Mouse (Mus musculus): Measurements from ENCODE around the gene F11r. TPM values are rescaled to one million over a fixed set of nuclear protein-coding genes. Genes with fewer than 3 reads are reported as not detected.

F11r gene
- polyA plus RNA-seq, 1 experiment from 2014 or later = 73.3 TPM

- peak; percentile 84 for ATAC-seq (ENCODE audit: insufficient number of reproducible peaks, low FRiP score, low TSS enrichment, low read depth)
- peak overlapping the region; percentile 76 for H3K4me2 ChIP-seq (replicated peaks)
- H3K4me1 ChIP-seq = peaks cover 4% of the 10 kb centered on the region; the same call in 1 of the 2 replicates
- H3K4me3 ChIP-seq (replicated peaks) = peak overlapping the region; percentile 70
- H3K36me3 ChIP-seq = no peaks in the 10 kb centered on the region
- WGBS = under 1% methylated on average over 14 of the region's 14 CpGs
- H3K27me3 ChIP-seq = no peaks in the 10 kb centered on the region
- peak overlapping the region; percentile 98 for H3K27ac ChIP-seq (replicated peaks)
- no peaks in the 10 kb centered on the region for H3K9me3 ChIP-seq (replicated peaks)
- H3K9ac ChIP-seq = no peak overlapping the region
Measured at GRCm38 (mm10) chr1:171502388-171503249, 65.3 kb downstream of the F11r start.

GRCm38 (mm10) chr1:171503250-171503591 lies 65.9 kb downstream of the F11r start, which contains the start of gene Alyref2:
TSS of gene Alyref2 (plus strand) at chr1:171503478.
- H3K36me3 ChIP-seq = no peaks in the 10 kb centered on the region
- H3K27me3 ChIP-seq = no peaks in the 10 kb centered on the region
- H3K4me2 ChIP-seq (replicated peaks) = peak within 1 kb of the TSS; percentile 76
- peak; percentile 86 for ATAC-seq (ENCODE audit: insufficient number of reproducible peaks, low FRiP score, low TSS enrichment, low read depth)
- H3K4me1 ChIP-seq = peaks cover 4% of the 10 kb centered on the region; the same call in 1 of the 2 replicates
- peak within 1 kb of the TSS; percentile 70 for H3K4me3 ChIP-seq (replicated peaks)
- under 1% methylated on average over 19 of the region's 19 CpGs for WGBS
- peak within 1 kb of the TSS; percentile 74 for H3K9ac ChIP-seq
- no peaks in the 10 kb centered on the region for H3K9me3 ChIP-seq (replicated peaks)
- H3K27ac ChIP-seq (replicated peaks) = peak within 1 kb of the TSS; percentile 98

GRCm38 (mm10) chr1:171503592-171504291 lies 66.4 kb downstream of the F11r start:
- H3K27me3 ChIP-seq = no peaks in the 10 kb centered on the region
- H3K36me3 ChIP-seq = no peaks in the 10 kb centered on the region
- under 1% methylated on average over 53 of the region's 53 CpGs for WGBS
- ATAC-seq (ENCODE audit: insufficient number of reproducible peaks, low FRiP score, low TSS enrichment, low read depth) = peak; percentile 44
- no peaks in the 10 kb centered on the region for H3K9me3 ChIP-seq (replicated peaks)
- peak overlapping the region; percentile 98 for H3K27ac ChIP-seq (replicated peaks)
- H3K9ac ChIP-seq = peak overlapping the region; percentile 74
- peaks cover 4% of the 10 kb centered on the region; the same call in 1 of the 2 replicates for H3K4me1 ChIP-seq
- peak overlapping the region; percentile 70 for H3K4me3 ChIP-seq (replicated peaks)
- H3K4me2 ChIP-seq (replicated peaks) = peak overlapping the region; percentile 76

GRCm38 (mm10) chr1:171504586-171504985 lies 67.3 kb downstream of the F11r start:
- Histone ChIP-seq H3K9me3 (replicated peaks) (no peaks in the 10 kb centered on the region), H3K9ac (no peak overlapping the region), H3K4me2 (replicated peaks) (peak overlapping the region; percentile 27), H3K4me3 (replicated peaks) (peak overlapping the region; percentile 8), H3K27ac (replicated peaks) (no peak overlapping the region), H3K27me3 (no peaks in the 10 kb centered on the region), H3K4me1 (peaks cover 4% of the 10 kb centered on the region; the same call in 1 of the 2 replicates), H3K36me3 (no peaks in the 10 kb centered on the region)
- 70% methylated on average over 4 of the region's 4 CpGs for WGBS
- no peak for ATAC-seq (ENCODE audit: insufficient number of reproducible peaks, low FRiP score, low TSS enrichment, low read depth)

GRCm38 (mm10) chr1:171513234-171513633 lies 75.9 kb downstream of the F11r start:
- H3K27me3 ChIP-seq = no peaks in the 10 kb centered on the region
- no peak overlapping the region for H3K4me3 ChIP-seq (replicated peaks)

GRCm38 (mm10) chr1:171513760-171514159 lies 76.4 kb downstream of the F11r start:
- Histone ChIP-seq H3K36me3 (no peaks in the 10 kb centered on the region), H3K27me3 (no peaks in the 10 kb centered on the region), H3K9me3 (replicated peaks) (no peaks in the 10 kb centered on the region), H3K4me1 (no peaks in the 10 kb centered on the region), H3K4me2 (replicated peaks) (no peak overlapping the region), H3K27ac (replicated peaks) (no peak overlapping the region), H3K4me3 (replicated peaks) (no peak overlapping the region), H3K9ac (no peak overlapping the region)
- no peak for ATAC-seq (ENCODE audit: insufficient number of reproducible peaks, low FRiP score, low TSS enrichment, low read depth)
- 91% methylated on average over 1 of the region's 1 CpGs for WGBS

More at GRCm38 (mm10) chr1:171513234-171513633, 75.9 kb downstream of the F11r start:
- no peak overlapping the region for H3K9ac ChIP-seq
- no peaks in the 10 kb centered on the region for H3K4me1 ChIP-seq
- no peaks in the 10 kb centered on the region for H3K9me3 ChIP-seq (replicated peaks)
- H3K36me3 ChIP-seq = no peaks in the 10 kb centered on the region
- no peak for ATAC-seq (ENCODE audit: insufficient number of reproducible peaks, low FRiP score, low TSS enrichment, low read depth)
- no peak overlapping the region for H3K27ac ChIP-seq (replicated peaks)
- H3K4me2 ChIP-seq (replicated peaks) = no peak overlapping the region
- WGBS = 81% methylated on average over 2 of the region's 2 CpGs

Other genes starting within 250 kb of the F11r start
- gene Pcp4l1, start 241.3 kb upstream of the F11r start, polyA plus RNA-seq (2015; fragmentation: Nextera tagmentation; extraction: Ambion mirVana) = 35.8 and 38.1 TPM in 2 replicates
- 0.24 and 0.42 TPM in 2 replicates for gene Nr1i3, start 223.6 kb upstream of the F11r start, polyA plus RNA-seq (2015; fragmentation: Nextera tagmentation; extraction: Ambion mirVana)
- gene Tomm40l, start 215.0 kb upstream of the F11r start, polyA plus RNA-seq (2015; fragmentation: Nextera tagmentation; extraction: Ambion mirVana) = 29.5 and 30.0 TPM in 2 replicates
- gene Apoa2, start 212.5 kb upstream of the F11r start, polyA plus RNA-seq (2015; fragmentation: Nextera tagmentation; extraction: Ambion mirVana) = 1.3 and 1.9 TPM in 2 replicates
- gene Fcer1g, start 203.2 kb upstream of the F11r start, polyA plus RNA-seq (2015; fragmentation: Nextera tagmentation; extraction: Ambion mirVana) = 92.7 and 101 TPM in 2 replicates
- gene Adamts4, start 187.1 kb upstream of the F11r start, polyA plus RNA-seq (2015; fragmentation: Nextera tagmentation; extraction: Ambion mirVana) = 26.0 and 26.6 TPM in 2 replicates
- gene Ndufs2, start 186.1 kb upstream of the F11r start, polyA plus RNA-seq (2015; fragmentation: Nextera tagmentation; extraction: Ambion mirVana) = 217 and 248 TPM in 2 replicates
- gene B4galt3, start 167.2 kb upstream of the F11r start, polyA plus RNA-seq (2015; fragmentation: Nextera tagmentation; extraction: Ambion mirVana) = 75.5 and 86.7 TPM in 2 replicates
- gene Ppox, start 156.3 kb upstream of the F11r start, polyA plus RNA-seq (2015; fragmentation: Nextera tagmentation; extraction: Ambion mirVana) = 56.9 and 58.2 TPM in 2 replicates
- gene Usp21, start 149.5 kb upstream of the F11r start, polyA plus RNA-seq (2015; fragmentation: Nextera tagmentation; extraction: Ambion mirVana) = 85.1 and 91.1 TPM in 2 replicates
- gene Ufc1, start 142.5 kb upstream of the F11r start, polyA plus RNA-seq (2015; fragmentation: Nextera tagmentation; extraction: Ambion mirVana) = 107 and 112 TPM in 2 replicates
- gene Dedd, start 108.4 kb upstream of the F11r start, polyA plus RNA-seq (2015; fragmentation: Nextera tagmentation; extraction: Ambion mirVana) = 53.2 and 55.1 TPM in 2 replicates
- 41.7 and 44.7 TPM in 2 replicates for gene Nit1, start 91.9 kb upstream of the F11r start, polyA plus RNA-seq (2015; fragmentation: Nextera tagmentation; extraction: Ambion mirVana)
- 95.9 and 105 TPM in 2 replicates for gene Pfdn2, start 91.9 kb upstream of the F11r start, polyA plus RNA-seq (2015; fragmentation: Nextera tagmentation; extraction: Ambion mirVana)
- gene Klhdc9, start 76.7 kb upstream of the F11r start, polyA plus RNA-seq (2015; fragmentation: Nextera tagmentation; extraction: Ambion mirVana) = 4.5 and 9.1 TPM in 2 replicates
- gene Nectin4, start 67.4 kb upstream of the F11r start, polyA plus RNA-seq (2015; fragmentation: Nextera tagmentation; extraction: Ambion mirVana) = 39.0 and 43.7 TPM in 2 replicates
- 2.6 and 3.1 TPM in 2 replicates for gene Arhgap30, start 48.6 kb upstream of the F11r start, polyA plus RNA-seq (2015; fragmentation: Nextera tagmentation; extraction: Ambion mirVana)
- 74.6 and 85.2 TPM in 2 replicates for gene Usf1, start 26.2 kb upstream of the F11r start, polyA plus RNA-seq (2015; fragmentation: Nextera tagmentation; extraction: Ambion mirVana)
- 8.1 and 11.8 TPM in 2 replicates for gene Tstd1, start 18.7 kb upstream of the F11r start, polyA plus RNA-seq (2015; fragmentation: Nextera tagmentation; extraction: Ambion mirVana)
- 16.7 and 16.8 TPM in 2 replicates for gene Alyref2, start 65.9 kb downstream of the F11r start, polyA plus RNA-seq (2015; fragmentation: Nextera tagmentation; extraction: Ambion mirVana)
- gene Itln1, start 97.8 kb downstream of the F11r start, polyA plus RNA-seq (2015; fragmentation: Nextera tagmentation; extraction: Ambion mirVana) = 0.44 and 0.60 TPM in 2 replicates
- 0.17 and 0.21 TPM in 2 replicates for gene Cd244a, start 121.7 kb downstream of the F11r start, polyA plus RNA-seq (2015; fragmentation: Nextera tagmentation; extraction: Ambion mirVana)
- 0.84 and 1.1 TPM in 2 replicates for gene Ly9, start 169.9 kb downstream of the F11r start, polyA plus RNA-seq (2015; fragmentation: Nextera tagmentation; extraction: Ambion mirVana)
- 0.20 and 0.25 TPM in 2 replicates for gene Slamf7, start 215.5 kb downstream of the F11r start, polyA plus RNA-seq (2015; fragmentation: Nextera tagmentation; extraction: Ambion mirVana)
- 4.1 and 5.5 TPM in 2 replicates for gene Cd48, start 244.5 kb downstream of the F11r start, polyA plus RNA-seq (2015; fragmentation: Nextera tagmentation; extraction: Ambion mirVana)

Data from embryonic facial prominence, embryonic 15.5 days (tissue).